Comparison of ENCODE assay signal across 14 mouse cellular contexts in the genomic region with DNA sequence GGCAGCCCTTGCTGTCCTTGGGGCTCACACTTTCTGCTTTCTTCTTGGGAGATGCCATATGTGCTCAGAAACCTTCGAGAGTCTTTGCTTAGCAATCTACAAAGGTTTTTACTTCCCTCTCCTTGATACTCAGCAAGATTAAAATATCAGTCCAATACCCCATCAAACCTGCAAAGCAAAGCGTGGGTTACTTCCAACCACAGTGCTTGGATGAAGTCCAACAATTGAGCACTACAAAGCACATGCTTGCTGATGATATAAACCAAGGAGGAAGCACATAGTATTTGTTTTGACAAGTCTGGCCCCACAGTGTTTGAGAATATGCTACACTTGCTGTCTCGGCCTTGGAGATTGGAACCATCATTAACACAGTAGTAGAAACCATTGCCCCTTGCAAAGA.
"Had no signal": no experiment of that assay in that cellular context is flagged by ENCODE, and none has a peak within 500 bp of the region (broad histone marks: within the 10 kb centered on the region; RNA-seq: fewer than 3 reads in every experiment).

No protein-coding gene starts in this region.

- H3K4me2 ChIP-seq: liver, embryonic 11.5 days; liver, embryonic 15.5 days; lung, embryonic 15.5 days; midbrain, embryonic 11.5 days; midbrain, embryonic 15.5 days; neural tube, embryonic 12.5 days had no signal

- H3K4me3 ChIP-seq: left cerebral cortex, adult 2 months; limb, embryonic 10.5 days; liver, embryonic 15.5 days; lung, embryonic 15.5 days; megakaryocyte, embryonic 14.5 days; midbrain, embryonic 15.5 days; neural tube, embryonic 12.5 days had no signal

- H3K4me1 ChIP-seq: liver, embryonic 15.5 days; megakaryocyte, embryonic 14.5 days; neural tube, embryonic 12.5 days had no signal

- H3K9ac ChIP-seq: liver, embryonic 15.5 days; lung, embryonic 15.5 days; midbrain, embryonic 15.5 days; neural tube, embryonic 12.5 days had no signal

- H3K27me3 ChIP-seq: liver, embryonic 15.5 days; lung, embryonic 15.5 days; megakaryocyte, embryonic 14.5 days; neural tube, embryonic 12.5 days had no signal

- ATAC-seq: midbrain, embryonic 15.5 days had no signal

- H3K36me3 ChIP-seq: limb, embryonic 10.5 days; liver, embryonic 15.5 days; lung, embryonic 15.5 days; midbrain, embryonic 15.5 days; neural tube, embryonic 12.5 days had no signal

- DNase-seq: kidney, adult 11 months; kidney, adult 9 months; kidney, postnatal 10 days had no signal

- H3K9me3 ChIP-seq: limb, embryonic 10.5 days; liver, embryonic 15.5 days; lung, embryonic 15.5 days; megakaryocyte, embryonic 14.5 days; midbrain, embryonic 15.5 days; neural tube, embryonic 12.5 days had no signal

- H3K27ac ChIP-seq: left cerebral cortex, adult 2 months; limb, embryonic 10.5 days; liver, embryonic 15.5 days; lung, embryonic 15.5 days; macrophage; midbrain, embryonic 15.5 days; neural tube, embryonic 12.5 days; stomach, postnatal 0 days had no signal
